Mouse (Mus musculus) kidney, adult 9 months (tissue): ENCODE measurements at regions not wholly inside any gene's neighbourhood (a gene's known extent, or its start where the extent isn't known, plus 50 kb on each side); places are given as distances from the start of the nearest gene placed in this dataset.
"Not testable (repeated sequence)": the region's sequence is repeated elsewhere in the genome, so short reads cannot be mapped to it uniquely, and the experiment has no call there.

ENCODE experiments used
- DNase-seq: peaks from one replicate; pipeline ENCODE4 v3.0.0; 2022

DNA sequence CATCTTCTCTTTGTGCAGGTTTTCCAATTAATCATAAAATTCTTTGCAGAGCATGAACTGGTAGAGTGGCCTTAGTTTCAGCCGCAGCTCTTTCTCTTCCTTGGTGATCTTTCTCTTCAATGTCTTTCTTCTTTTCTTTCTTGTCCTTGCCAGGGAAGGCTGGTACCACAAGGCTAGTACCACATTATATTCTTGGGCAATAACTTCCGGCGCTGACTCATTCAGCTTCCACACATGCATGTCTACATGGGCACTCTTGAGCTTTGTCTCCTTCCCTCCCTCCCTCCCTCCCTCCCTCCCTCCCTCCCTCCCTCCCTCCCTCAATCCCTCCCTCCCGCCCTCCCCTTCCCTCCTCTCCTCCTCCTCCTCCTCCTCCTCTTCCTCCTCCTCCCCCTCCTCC lies 98.1 kb upstream of the Pwp1 start:
- DNase-seq, result not testable (repeated sequence)

DNA sequence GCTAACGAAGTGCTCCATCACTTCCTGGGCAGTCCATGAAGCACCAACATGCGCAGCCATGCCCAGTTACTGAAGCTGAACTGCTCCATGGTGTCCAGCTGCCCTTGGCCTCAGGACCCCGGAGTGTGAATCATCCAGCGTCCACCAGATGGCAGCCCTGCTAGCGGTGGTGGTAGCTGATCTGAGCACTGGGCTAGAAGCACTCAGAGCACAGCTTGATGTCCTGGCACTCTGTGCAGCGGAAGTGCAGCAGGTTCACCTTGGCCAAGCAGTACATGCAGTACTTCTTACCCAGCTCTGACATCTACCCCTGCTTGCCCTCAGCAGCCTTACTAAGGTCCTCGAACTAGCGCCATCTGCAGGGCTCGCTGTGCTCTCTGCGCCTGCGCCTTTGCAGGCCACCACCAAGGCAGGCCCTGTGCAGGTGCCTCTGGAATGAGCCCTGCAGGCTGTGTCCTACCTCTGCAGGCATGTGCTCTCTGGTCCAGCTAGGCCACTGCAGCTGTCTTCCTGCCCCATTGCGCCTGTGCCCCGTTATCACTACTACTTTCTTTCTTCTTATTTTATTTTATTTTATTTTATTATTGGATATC lies 97.4 kb upstream of the Pwp1 start:
- peak; percentile 38 for DNase-seq

DNA sequence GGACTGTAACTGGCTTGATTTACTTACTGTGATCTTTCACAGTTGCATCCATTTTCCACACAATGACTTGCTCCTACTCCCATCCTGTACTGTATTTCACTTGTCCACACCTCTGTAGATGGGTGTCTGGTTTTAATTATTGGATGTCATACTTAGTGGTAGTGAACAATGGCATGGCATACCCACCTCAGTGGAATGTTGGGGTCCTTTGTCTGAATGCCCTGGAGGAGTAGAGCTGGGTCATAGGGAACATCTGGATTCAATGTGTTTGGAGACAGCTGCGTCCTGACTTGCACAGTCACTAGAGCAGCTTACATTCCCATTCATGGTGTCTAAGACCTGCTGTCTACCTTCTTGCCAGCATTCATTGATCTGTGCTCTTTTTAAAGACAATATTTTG lies 91.5 kb upstream of the Pwp1 start:
- DNase-seq, result no peak

- no peak for DNase-seq
These were observed 90.3 kb upstream of the Pwp1 start for GRCm38 (mm10) chr10:85739008-85739407.

- DNase-seq, result not testable (repeated sequence)
These were observed 89.7 kb upstream of the Pwp1 start for GRCm38 (mm10) chr10:85739565-85739964.

- no peak for DNase-seq
These were observed 87.3 kb upstream of the Pwp1 start for GRCm38 (mm10) chr10:85741972-85742371.

DNA sequence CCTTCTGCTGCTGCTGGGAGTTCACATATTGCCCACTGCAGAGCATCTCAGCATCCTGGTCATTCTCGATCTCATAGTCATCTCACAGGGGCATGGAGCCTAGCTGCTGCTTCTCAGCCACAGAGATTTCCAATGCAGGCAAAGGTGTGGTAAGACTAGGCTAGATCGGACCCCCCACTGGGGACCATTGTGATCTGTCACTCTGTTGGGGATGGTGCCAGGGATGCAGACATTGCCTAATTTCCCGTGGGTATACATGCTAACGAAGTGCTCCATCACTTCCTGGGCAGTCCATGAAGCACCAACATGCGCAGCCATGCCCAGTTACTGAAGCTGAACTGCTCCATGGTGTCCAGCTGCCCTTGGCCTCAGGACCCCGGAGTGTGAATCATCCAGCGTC lies 83.9 kb upstream of the Pwp1 start:
- DNase-seq, result not testable (repeated sequence)

DNA sequence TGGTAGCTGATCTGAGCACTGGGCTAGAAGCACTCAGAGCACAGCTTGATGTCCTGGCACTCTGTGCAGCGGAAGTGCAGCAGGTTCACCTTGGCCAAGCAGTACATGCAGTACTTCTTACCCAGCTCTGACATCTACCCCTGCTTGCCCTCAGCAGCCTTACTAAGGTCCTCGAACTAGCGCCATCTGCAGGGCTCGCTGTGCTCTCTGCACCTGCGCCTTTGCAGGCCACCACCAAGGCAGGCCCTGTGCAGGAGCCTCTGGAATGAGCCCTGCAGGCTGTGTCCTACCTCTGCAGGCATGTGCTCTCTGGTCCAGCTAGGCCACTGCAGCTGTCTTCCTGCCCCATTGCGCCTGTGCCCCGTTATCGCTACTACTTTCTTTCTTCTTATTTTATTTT lies 83.5 kb upstream of the Pwp1 start:
- not testable (repeated sequence) for DNase-seq

- DNase-seq, result not testable (repeated sequence)
These were observed 79.7 kb upstream of the Pwp1 start for GRCm38 (mm10) chr10:85749549-85749948.

- DNase-seq, result no peak
These were observed 54.3 kb upstream of the Pwp1 start for GRCm38 (mm10) chr10:85775035-85775434.
